Mouse (Mus musculus) testis, adult 2 months (tissue): ENCODE measurements around the gene Sp100. TPM values are rescaled to one million over a fixed set of nuclear protein-coding genes. Genes with fewer than 3 reads are reported as not detected.
A peak's percentile ranks its signal among the peaks of the same experiment; 100 is the strongest.

Experiments
- H3K27ac ChIP-seq: fragments of 200-500 bp; 2 replicates; pipeline ENCODE4 v1.5.1; 2012; ENCODE audit warnings: low read depth, low read length; ENCODE audit not compliant: control insufficient read depth, insufficient read depth
- H3K27me3 ChIP-seq: fragments of 200-500 bp; 2 replicates; pipeline ENCODE4 v1.6.1; 2012; ENCODE audit warnings: mild to moderate bottlenecking, low read length, moderate library complexity; ENCODE audit not compliant: control insufficient read depth, insufficient read depth
- H3K36me3 ChIP-seq: fragments of 200-500 bp; 2 replicates; pipeline ENCODE4 v1.6.1; 2012; ENCODE audit warnings: mild to moderate bottlenecking, low read length; ENCODE audit not compliant: control insufficient read depth, insufficient read depth
- H3K4me1 ChIP-seq: fragments of 200-500 bp; 2 replicates; pipeline ENCODE4 v1.6.1; 2012; ENCODE audit warnings: low read length; ENCODE audit not compliant: control insufficient read depth, insufficient read depth
- H3K4me3 ChIP-seq: fragments of 200-500 bp; 2 replicates; pipeline ENCODE4 v1.5.1; 2012; ENCODE audit warnings: low read depth, mild to moderate bottlenecking, low read length, moderate library complexity, mixed read lengths; ENCODE audit not compliant: control insufficient read depth
- CTCF ChIP-seq: fragments of 200-500 bp; IDR thresholded peaks from 2 replicates; pipeline ENCODE4 v1.5.1; 2012; ENCODE audit warnings: low read depth, mild to moderate bottlenecking, inconsistent platforms, low read length, moderate library complexity; ENCODE audit not compliant: control insufficient read depth, insufficient read depth, insufficient replicate concordance
- POLR2A ChIP-seq: fragments of 200-500 bp; IDR thresholded peaks from 2 replicates; pipeline ENCODE4 v1.6.1; 2012; ENCODE audit warnings: low read depth, mild to moderate bottlenecking, inconsistent platforms, low read length, moderate library complexity; ENCODE audit not compliant: control insufficient read depth
- polyA plus RNA-seq: library from polyadenylated mRNA; depleted of rRNA; stranded (reverse); fragments of >200 nt; gene quantifications from 2 replicates; pipeline ENCODE4 v1.2.3, GENCODE M21; 2012

The Sp100 gene
- polyA plus RNA-seq, 1 experiment: 1.1 TPM

GRCm38 (mm10) chr1:85736355-85737184, 86.8 kb downstream of the Sp100 start:
- Histone ChIP-seq H3K36me3 (no peaks in the 10 kb centered on the region), H3K27me3 (no peaks in the 10 kb centered on the region), H3K4me1 (peaks cover 5% of the 10 kb centered on the region), H3K27ac (no peak overlapping the region), H3K4me3 (peak overlapping the region; percentile 55)
- TF ChIP-seq CTCF: peak; percentile 50
- no peak for TF ChIP-seq POLR2A

GRCm38 (mm10) chr1:85739000-85739399, 89.2 kb downstream of the Sp100 start:
- H3K4me3 ChIP-seq: no peak overlapping the region
- TF ChIP-seq POLR2A: no peak
- no peak for TF ChIP-seq CTCF
- H3K27ac ChIP-seq: no peak overlapping the region
- no peaks in the 10 kb centered on the region for H3K27me3 ChIP-seq
- peaks cover 4% of the 10 kb centered on the region; the same call in 1 of the 2 replicates for H3K4me1 ChIP-seq
- H3K36me3 ChIP-seq: no peaks in the 10 kb centered on the region

- H3K27ac ChIP-seq: no peak overlapping the region
- H3K27me3 ChIP-seq: no peaks in the 10 kb centered on the region
- TF ChIP-seq POLR2A (no peak), CTCF (no peak)
- peaks cover 4% of the 10 kb centered on the region; the same call in 1 of the 2 replicates for H3K4me1 ChIP-seq
- H3K4me3 ChIP-seq: no peak overlapping the region
- H3K36me3 ChIP-seq: no peaks in the 10 kb centered on the region
Measured at GRCm38 (mm10) chr1:85739819-85740218, 90.0 kb downstream of the Sp100 start.

- Histone ChIP-seq H3K27ac (no peak overlapping the region), H3K4me1 (0 out of 2 replicates have a peak, but pooled peaks cover 2% of the 10 kb centered on the region), H3K36me3 (no peaks in the 10 kb centered on the region), H3K27me3 (no peaks in the 10 kb centered on the region), H3K4me3 (no peak overlapping the region)
- TF ChIP-seq CTCF (no peak), POLR2A (no peak)
Measured at GRCm38 (mm10) chr1:85740923-85741322, 91.1 kb downstream of the Sp100 start.

- TF ChIP-seq POLR2A: no peak
- TF ChIP-seq CTCF: no peak
- H3K36me3 ChIP-seq: no peaks in the 10 kb centered on the region
- no peak overlapping the region for H3K27ac ChIP-seq
- no peak overlapping the region for H3K4me3 ChIP-seq
- no peaks in the 10 kb centered on the region for H3K27me3 ChIP-seq
- no peaks in the 10 kb centered on the region for H3K4me1 ChIP-seq
Measured at GRCm38 (mm10) chr1:85742333-85742732, 92.5 kb downstream of the Sp100 start.

- Histone ChIP-seq H3K4me1 (no peaks in the 10 kb centered on the region), H3K27me3 (no peaks in the 10 kb centered on the region), H3K27ac (no peak overlapping the region), H3K36me3 (no peaks in the 10 kb centered on the region), H3K4me3 (no peak overlapping the region)
- TF ChIP-seq POLR2A (no peak), CTCF (no peak)
Measured at GRCm38 (mm10) chr1:85742916-85743505, 93.2 kb downstream of the Sp100 start.

- Histone ChIP-seq H3K27me3 (no peaks in the 10 kb centered on the region), H3K27ac (no peak overlapping the region), H3K4me3 (no peak overlapping the region), H3K36me3 (no peaks in the 10 kb centered on the region), H3K4me1 (no peaks in the 10 kb centered on the region)
- no peak for TF ChIP-seq CTCF
- TF ChIP-seq POLR2A: no peak
Measured at GRCm38 (mm10) chr1:85744539-85744938, 94.8 kb downstream of the Sp100 start.

- H3K4me3 ChIP-seq: no peak overlapping the region
- TF ChIP-seq CTCF (no peak), POLR2A (no peak)
- peaks cover 2% of the 10 kb centered on the region; the same call in 1 of the 2 replicates for H3K4me1 ChIP-seq
- no peak overlapping the region for H3K27ac ChIP-seq
- H3K27me3 ChIP-seq: no peaks in the 10 kb centered on the region
- no peaks in the 10 kb centered on the region for H3K36me3 ChIP-seq
Measured at GRCm38 (mm10) chr1:85746511-85746910, 96.7 kb downstream of the Sp100 start.
